Mouse (Mus musculus) yolk sac, embryonic 10.5 days (tissue): ENCODE data around the gene Usf3.

Experiments used
- DNase-seq: peaks from one replicate; pipeline ENCODE4 v3.0.0-alpha.2; 2017; ENCODE audit warnings: low spot score

The Usf3 gene

GRCm38 (mm10) chr16:44173155-44173941 lies at the start of gene Usf3:
Gene Usf3, plus strand, starts transcription at chr16:44173246.
- no peak for DNase-seq

DNA sequence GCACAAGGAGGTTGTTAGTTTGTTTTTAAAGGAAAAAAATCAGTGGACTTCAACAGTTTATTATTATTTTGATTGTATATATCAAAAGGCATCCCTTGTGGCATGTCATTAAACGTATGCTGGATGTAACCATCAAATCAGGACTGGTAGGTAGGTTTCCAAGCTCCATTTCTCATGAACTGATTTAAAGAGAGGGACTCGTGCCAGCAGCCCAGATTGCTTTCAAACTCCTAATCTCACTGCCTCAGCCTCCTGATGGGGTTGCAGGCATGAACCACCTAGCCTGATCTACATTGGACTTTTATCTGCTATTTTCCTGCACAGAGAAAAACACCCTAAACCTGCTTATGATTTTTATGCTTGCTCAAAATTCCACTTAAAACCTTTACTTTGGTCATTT lies 49.3 kb upstream of the Usf3 start:
- no peak for DNase-seq

GRCm38 (mm10) chr16:44124713-44125112 lies 48.3 kb upstream of the Usf3 start:
- DNase-seq: no peak

DNA sequence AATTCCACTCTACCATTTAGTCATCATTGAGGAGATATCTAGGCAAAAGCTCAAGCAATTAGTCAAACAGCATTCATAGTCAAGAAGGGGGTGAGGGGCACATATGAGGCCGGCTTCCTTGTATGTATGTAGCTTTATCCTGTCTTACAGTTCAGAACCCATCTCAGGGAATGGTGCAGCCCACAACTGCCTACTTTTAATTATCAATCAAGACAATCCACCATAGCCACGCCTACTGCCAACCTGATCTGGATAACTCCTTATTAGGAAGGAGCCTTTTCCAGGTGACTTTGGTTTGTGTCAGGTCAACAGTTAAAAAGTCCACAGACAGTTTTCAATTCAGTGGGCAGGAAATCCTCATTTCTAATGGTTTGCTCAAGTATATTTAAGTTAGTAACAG lies 47.6 kb upstream of the Usf3 start:
- no peak for DNase-seq

- no peak for DNase-seq
Observed at GRCm38 (mm10) chr16:44126437-44126836, 46.6 kb upstream of the Usf3 start.

- DNase-seq: no peak
Observed at GRCm38 (mm10) chr16:44132300-44132699, 40.7 kb upstream of the Usf3 start.

DNA sequence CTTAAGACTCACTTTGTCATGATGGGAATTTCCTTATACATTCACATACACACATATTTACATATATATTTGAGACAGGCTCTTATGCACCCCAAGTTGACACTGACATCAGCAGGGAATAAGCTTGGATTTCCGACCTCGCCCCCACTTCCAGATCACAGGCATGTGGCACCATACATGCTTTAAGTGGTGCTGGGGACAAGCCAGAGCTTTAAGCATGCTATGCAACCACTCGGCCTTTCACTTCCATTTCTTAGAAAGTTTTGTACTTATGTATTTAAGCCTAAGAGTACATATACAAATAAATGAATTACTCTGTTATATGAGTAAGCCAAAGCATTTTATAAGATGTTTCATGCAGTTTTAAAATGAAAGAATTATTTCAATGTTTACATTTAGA lies 39.9 kb upstream of the Usf3 start:
- no peak for DNase-seq

DNA sequence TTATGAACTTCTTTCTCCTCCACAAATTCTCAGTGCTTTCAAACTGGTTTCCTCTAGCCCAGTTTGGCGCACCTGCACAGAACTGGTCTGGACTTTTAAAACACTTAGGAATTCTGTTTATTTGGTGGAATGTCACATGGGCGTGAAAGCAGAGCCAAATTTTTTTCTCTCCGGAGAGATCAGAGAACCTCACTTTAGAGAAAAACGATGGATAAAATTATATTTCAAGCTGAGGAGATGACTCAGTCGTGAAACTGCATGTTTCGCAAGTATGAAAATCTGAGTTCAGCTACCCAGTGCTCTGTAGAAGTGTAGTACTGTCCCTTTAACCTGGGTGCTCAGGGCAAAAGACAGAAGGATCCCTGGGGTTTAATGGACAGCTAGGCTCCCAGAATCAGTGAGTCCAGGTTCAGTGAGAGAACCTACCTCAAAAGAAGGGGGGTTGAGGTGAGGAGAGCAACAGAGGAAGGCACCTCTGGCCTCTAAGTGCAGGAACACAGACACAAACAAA lies 36.5 kb upstream of the Usf3 start:
- no peak for DNase-seq

DNA sequence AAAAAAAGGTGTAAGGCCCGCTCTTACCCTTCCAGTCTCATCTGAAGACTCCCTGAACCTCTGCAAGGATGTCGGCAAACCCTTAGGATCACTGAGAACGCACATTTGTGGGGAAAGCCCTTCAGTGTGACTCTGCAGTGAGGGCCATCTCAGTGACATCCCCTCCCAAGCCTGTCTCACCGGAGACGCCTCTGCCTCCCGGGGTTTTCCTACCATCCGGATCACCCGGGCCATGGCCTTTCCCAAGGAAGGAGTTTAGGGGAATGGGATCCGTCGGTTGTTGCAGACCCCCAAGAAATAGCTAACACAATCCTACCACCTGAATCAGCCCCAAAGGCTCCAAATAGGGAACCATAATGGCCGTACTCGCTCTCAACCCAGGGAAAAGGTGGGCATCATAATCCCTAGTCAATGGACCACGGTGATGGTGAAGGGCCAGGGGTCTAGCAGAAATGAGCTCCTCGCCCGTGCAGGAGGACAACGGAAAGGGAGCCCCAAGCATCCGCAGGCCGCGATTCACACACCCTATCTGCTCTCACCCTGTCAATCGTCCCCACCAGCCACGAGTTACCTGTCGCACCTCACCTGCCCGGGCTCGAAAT lies 34.6 kb upstream of the Usf3 start:
- no peak for DNase-seq

GRCm38 (mm10) chr16:44138979-44139535 lies 34.0 kb upstream of the Usf3 start:
- DNase-seq: peak; percentile 93

GRCm38 (mm10) chr16:44139536-44140185 lies 33.4 kb upstream of the Usf3 start, which contains the start of the genes Atp6v1a and Naa50:
Gene Atp6v1a, minus strand, starts transcription at chr16:44139705.
Gene Naa50, plus strand, starts transcription at chr16:44139830.
- peak; percentile 95 for DNase-seq

DNA sequence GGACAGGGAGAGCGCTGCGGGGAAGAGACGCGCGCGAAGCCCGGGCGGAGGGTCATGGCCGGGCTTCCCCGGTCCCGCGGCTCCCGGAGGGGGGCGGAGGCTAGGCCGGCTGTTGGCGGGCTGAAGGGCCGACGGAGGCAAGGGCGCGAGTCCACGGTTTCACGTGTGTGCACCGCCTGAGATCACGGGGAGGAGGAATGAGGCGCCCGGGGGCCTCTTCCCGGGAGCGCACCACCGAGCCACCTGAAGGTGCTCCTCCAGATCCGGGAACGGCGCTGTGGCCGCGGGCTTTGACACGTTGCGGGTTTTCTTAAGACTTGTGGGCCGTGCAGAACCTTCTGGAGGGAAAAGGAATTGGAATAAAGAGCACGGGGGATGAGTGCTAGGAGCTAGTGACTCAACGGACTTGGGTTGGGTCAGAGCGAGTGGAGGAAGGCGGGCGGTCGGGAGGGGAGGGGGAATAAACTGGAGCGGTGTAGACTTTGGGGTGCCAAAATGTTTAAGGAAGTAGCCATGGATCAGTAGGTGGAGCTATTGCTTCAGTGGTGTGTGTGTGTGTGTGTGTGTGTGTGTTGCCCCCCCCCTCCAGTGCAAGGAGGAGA lies 32.8 kb upstream of the Usf3 start:
- DNase-seq: peak; percentile 85

GRCm38 (mm10) chr16:44141483-44141882 lies 31.6 kb upstream of the Usf3 start:
- no peak for DNase-seq

GRCm38 (mm10) chr16:44149002-44149767 lies 23.9 kb upstream of the Usf3 start:
- DNase-seq: no peak

DNA sequence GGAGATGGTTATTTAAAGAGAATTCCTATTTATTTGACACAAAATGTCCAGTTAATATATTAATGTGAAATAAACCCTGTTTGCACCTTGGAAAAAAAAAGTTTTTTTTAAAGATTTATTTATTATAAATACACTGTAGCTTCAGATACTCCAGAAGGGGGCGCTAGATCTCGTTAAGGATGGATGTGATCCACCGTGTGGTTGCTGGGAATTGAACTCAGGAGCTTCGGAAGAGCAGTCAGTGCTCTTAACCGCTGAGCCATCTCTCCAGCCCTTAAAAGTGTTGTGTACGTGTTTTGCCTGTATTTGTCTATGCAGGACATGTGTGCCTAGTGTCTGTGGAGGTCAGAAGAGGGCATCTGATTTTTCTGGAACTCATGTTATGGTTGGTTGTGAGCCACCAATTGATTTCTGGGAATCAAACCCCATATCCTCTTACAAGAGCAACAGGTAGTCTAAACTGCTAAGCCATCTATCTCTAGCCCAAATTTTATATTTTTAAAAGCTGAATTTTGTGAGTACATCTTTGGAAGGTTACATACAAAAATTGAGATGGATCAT lies 18.5 kb upstream of the Usf3 start:
- no peak for DNase-seq

DNA sequence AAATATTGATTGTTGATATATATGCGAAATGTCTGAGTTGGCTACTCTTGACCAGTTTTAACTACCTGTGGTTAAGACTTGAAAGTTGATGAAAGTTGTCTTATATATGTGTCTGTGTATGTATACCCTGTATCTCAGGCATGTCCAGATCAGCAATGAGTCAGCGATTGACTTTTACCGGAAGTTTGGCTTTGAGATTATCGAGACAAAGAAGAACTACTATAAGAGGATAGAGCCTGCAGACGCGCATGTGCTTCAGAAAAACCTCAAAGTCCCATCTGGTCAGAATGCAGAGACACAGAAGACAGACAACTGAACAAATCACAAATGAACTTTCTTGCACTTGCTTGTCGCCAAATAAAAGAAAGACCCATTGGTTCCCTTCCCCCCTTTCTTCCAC lies 13.7 kb upstream of the Usf3 start:
- DNase-seq: no peak

- no peak for DNase-seq
Observed at GRCm38 (mm10) chr16:44163831-44164230, 9.2 kb upstream of the Usf3 start.

DNA sequence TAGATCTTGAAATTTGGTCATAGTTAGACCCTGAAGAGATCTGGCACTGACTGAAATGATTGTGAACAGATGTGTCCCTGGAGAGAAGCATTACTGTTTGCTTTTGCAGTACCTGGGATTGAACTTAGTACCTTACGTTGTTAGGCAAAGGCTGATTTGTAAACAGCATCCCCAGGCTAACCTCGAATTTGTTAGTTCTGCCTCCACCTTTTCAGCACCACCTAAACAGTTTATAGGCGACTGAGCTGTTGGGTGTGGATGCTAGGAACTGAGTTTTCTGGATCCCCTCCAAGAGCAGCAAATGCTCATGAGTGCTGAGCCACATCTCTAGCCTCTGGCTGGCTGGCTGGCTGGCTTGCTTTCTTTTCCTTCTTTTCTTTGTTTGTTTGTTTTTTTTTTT lies 7.9 kb upstream of the Usf3 start:
- DNase-seq: peak; percentile 31

GRCm38 (mm10) chr16:44168990-44169389 lies 4.1 kb upstream of the Usf3 start:
- DNase-seq: no peak

GRCm38 (mm10) chr16:44172297-44173154 lies 520 bp upstream of the Usf3 start:
- DNase-seq: peak; percentile 99
